Mouse (Mus musculus) testis, postnatal 10 days (tissue): Measurements from ENCODE around the gene Nedd4.
"Not testable (repeated sequence)": the region's sequence is repeated elsewhere in the genome, so short reads cannot be mapped to it uniquely, and the experiment has no call there.

Experiments
- DNase-seq: peaks from one replicate; pipeline ENCODE4 v3.0.0; 2021; ENCODE audit warnings: low spot score

Nedd4 gene

GRCm38 (mm10) chr9:72661895-72662661, at the start of gene Nedd4:
Gene Nedd4, plus strand, starts transcription at chr9:72662346.
- DNase-seq: peak; percentile 98

DNA sequence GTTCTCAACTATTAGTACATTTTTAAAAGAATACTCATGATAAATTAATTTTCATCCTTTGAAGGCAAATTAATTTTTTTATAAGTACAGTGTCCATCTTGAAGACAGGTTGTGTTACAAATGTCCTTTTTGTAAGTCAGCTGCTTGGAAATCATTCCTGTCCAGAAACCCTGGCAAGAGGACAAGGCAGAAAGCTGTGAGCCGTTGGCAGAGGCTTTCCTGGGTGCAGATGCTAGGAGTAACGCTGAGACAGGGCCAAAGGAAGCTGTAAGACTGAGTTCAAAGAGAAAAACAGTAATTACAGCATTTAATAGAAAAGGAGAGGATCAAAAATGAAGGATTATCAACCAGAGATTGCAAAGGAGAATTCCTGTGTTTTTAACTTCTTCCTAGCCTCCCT, 48.3 kb upstream of the Nedd4 start:
- no peak for DNase-seq

DNA sequence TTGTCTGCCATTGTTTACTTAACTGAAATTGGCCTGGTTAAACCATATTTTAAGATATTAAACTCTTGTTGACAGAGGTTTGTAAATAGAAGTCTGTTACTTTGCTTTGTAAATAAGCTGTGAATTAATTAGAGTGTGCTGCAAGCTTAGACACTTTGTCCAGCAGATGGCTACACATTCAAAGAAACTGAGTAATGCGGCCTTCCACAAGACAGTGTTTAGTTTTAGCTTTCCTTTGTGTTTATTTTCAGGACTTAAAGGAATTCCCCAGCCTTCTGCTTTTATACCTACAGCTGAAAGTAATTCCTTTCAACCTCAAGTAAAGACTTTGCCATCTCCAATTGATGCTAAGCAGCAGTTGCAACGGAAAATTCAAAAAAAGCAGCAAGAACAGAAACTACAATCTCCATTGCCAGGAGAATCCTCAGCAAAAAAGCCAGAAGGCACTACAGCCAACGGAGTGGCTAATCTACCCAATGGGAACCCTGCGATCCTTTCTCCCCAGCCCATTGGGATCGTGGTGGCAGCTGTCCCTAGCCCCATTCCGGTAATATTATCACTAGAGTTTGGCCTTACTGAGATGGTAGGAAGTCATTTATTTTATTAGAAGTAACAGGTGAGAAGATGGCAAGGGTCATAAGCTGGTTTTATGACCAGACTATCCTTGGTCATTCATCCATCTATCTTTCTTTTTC, 47.2 kb upstream of the Nedd4 start:
- no peak for DNase-seq

GRCm38 (mm10) chr9:72618037-72618436, 44.1 kb upstream of the Nedd4 start:
- DNase-seq: no peak

DNA sequence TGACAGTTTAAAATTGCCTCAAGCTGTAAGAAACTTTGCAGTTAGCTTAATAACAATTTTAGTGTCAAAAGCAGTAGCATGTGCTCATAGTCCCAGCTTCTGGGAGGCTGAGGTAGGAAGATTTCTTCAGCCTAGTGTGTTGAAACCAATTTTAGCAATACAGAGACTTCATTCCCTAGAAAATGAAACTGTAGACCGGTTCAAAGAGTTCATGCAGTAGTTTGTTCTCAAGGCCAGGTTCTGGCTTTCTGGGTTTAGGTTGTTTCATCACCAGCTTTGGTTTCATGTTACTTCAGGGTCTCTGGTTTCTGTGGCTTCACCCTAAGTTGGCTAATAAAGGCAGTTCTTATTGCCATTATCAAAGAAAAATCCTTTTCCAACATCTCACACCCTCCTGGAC, 38.5 kb upstream of the Nedd4 start:
- no peak for DNase-seq

- DNase-seq: no peak
These were observed 34.5 kb upstream of the Nedd4 start for GRCm38 (mm10) chr9:72627598-72627997.

DNA sequence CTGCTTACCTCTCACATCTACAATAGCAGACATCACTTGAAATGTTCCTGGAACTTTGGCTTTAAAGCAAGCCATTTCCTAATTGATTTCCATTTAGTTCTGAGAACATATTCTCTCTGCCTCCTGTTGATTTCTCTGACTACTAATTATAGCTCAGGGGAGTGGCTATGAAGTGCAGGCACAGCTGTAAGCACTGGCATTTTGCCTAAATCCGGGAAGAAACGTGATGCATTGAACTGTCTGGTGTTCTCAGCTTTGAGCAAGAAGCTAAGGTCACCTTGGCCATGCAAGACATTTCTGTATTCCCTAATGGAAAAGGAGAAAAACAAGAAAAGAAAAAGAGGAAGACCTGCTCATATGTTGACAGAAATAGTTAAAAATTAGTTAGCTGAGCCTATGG, 33.6 kb upstream of the Nedd4 start:
- DNase-seq: no peak

- no peak for DNase-seq
These were observed 29.9 kb upstream of the Nedd4 start for GRCm38 (mm10) chr9:72632198-72632597.

DNA sequence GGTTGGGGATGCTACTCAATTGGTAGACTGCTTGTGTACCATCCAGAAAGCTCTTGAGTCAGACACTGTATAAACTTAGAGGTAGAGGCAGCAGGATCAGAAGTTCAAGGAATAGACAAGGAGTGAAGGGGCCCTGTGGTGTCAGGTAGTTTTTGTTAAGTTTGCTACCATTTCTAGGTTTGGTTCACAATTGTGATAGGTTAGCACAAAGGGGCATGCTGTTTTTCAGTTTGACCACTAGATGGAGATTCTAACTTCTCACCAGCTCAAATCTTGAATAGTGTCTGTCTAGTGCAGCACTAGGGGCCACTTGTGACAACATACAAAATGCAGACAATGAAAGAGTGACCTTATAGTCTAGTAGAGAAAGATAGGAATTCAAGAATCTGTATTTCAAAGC, 27.0 kb upstream of the Nedd4 start:
- no peak for DNase-seq

- DNase-seq: no peak
These were observed 25.6 kb upstream of the Nedd4 start for GRCm38 (mm10) chr9:72636547-72636946.

GRCm38 (mm10) chr9:72637243-72637642, 24.9 kb upstream of the Nedd4 start:
- no peak for DNase-seq

DNA sequence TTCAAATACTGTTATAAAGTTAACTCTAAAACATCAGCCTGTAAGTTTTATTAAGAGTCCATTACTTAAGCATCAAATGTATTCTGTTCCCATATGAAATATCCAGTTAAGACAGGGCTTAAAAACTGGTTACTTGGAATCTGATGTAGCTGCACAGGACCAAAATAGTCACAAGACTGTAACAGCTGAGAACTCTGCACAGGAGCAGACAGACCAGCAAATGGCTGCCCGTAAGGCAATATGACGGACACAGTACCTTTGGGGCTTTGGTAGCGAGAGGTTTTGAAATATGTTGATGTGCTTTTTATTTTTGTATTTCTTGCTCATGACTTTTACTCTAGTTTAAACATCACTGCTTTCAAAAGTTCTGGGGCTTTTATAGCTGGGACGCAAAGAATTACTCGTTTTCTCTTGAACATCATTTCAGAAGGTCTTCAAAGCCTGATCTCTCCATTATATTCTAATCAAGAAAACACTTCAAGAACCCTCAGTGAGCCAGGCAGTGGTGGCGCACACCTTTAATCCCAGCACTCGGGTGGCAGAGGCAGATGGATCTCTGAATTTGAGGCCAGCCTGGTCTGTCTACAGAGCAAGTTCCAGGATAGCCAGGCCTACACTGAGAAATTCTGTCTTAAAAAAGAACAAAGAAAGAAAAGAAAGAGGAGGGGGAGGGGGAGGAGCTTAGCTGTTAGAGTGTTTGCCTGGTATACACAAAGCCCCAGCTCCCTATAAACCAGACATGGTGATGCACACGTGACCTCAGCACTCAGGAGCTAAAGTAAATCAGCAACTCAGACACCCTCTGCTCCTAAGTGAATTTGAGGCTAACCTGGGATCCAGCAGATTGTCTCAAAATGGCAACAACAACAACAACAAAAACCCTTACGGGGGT, 22.9 kb upstream of the Nedd4 start:
- DNase-seq: no peak

GRCm38 (mm10) chr9:72639843-72640621, 22.1 kb upstream of the Nedd4 start:
- peak; percentile 84 for DNase-seq

DNA sequence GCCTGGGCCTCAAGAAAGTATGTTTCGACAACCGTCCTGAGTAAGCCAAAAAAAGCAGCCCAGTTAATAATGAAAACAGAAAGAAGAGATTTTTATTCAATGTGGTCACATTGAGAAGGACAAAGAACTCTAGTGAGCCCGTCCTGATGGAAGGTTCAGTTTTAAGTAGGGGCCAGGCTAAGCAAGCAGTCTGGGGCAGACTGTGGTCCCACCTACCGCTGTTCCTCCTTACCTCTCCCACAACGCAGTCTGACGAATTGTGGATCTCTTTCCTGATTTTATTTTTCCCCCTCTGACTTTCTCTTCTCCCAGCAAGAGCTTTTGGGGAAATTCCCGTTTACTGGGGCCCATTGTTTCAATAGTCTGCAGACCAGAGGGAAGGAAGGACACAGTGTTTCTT, 21.5 kb upstream of the Nedd4 start:
- no peak for DNase-seq

DNA sequence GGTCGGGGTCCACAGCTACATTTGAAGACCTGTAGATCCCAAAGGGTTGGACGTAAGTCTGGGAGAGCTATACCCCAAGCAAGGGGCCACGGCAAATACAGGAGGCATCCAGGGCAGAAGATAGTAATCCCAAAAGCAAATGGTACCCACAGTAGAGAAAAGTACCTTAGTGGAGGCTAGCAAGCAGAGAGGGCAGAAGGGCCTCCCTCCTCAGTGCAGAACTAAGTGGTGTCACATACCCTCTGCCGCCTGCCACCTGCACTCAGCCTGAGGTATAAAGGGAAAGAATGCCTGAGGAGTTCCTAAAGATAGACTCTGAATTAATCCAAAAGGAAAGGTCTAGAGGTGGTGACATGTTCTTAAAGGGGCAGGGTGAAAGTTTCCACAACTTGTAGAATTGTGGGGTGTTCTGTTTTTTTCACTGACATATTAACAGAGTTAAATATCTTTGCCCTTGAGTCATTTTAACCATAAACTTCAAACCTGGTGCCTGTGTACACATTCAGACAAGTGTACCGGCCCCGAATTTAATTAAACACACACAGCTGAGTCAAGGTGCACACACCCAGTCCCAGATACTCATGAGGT, 21.0 kb upstream of the Nedd4 start:
- no peak for DNase-seq

DNA sequence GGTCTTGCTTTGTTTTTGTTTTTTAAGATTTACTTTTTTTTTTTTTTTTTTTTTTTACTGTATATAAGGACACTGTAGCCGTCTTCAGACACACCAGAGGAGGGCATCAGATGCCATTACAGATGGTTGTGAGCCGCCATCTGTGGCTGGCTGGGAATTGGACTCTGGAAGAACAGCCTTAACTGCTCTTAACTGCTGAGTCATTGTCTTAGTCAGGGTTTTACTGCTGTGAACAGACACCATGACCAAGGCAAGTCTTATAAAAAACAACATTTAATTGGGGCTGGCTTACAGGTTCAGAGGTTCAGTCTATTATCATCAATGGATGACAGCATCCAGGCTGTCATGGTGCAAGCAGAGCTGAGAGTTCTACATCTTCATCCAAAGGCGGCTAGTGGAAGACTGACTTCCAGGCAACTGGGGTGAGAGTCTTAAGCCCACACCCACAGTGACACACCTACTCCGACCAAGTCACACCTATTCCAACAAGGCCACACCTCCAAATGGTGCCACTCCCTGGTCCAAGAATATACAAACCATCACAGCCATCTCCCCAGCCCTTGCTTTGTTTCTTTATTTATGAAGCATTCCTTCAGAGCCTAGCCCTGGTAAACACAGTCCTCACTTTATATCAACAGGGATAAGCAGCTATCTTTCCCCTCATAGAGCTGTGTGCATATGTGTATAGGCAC, 19.2 kb upstream of the Nedd4 start:
- DNase-seq: not testable (repeated sequence)

- DNase-seq: no peak
These were observed 18.3 kb upstream of the Nedd4 start for GRCm38 (mm10) chr9:72643651-72644417.

DNA sequence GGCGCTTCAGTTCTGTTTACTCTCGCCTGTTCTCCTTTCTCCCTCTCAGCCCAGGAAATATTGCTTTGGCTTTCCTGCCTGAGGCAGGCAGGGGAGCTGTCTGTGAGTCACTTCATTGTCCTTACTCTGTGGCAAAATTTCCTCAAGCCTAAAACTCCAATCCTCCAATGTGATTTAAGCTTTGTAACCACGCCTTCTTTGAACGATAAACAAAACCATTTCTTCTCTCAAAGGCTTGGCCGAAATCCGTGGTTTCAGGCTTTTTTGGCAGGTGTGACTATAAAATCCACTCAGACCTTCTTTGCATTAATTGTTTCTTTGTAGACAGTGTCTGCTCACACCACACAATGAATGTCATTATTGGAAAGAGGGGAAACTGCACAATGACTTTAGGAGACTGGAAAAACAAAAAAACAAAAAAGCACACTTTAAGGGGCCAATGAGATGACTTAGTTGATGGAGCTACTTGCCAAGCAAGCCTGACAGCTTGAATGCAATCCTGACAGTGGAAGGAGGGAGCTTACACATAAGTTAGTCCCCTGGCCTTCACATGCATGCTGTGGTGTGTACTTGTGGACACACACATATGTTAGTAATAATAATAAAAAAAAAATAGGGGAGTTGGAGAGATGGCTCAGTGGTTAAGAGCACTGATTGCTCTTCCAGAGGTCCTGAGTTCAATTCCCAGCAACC, 17.6 kb upstream of the Nedd4 start:
- no peak for DNase-seq

GRCm38 (mm10) chr9:72649781-72650180, 12.4 kb upstream of the Nedd4 start:
- DNase-seq: no peak
